Mouse (Mus musculus): ENCODE data around the gene Col13a1. TPM values are rescaled to one million over a fixed set of nuclear protein-coding genes. Genes with fewer than 3 reads are reported as not detected.

Col13a1 gene
- polyA plus RNA-seq (2015; fragmentation: Nextera tagmentation; extraction: Ambion mirVana): 0.48 and 0.64 TPM in 2 replicates

GRCm38 (mm10) chr10:61978866-61979340 lies at the start of gene Col13a1:
Gene Col13a1, minus strand, starts transcription at chr10:61979108.
- DNase-seq (ENCODE audit: low spot score): no peak

GRCm38 (mm10) chr10:62027699-62028098 lies 48.8 kb upstream of the Col13a1 start:
- no peak for DNase-seq (ENCODE audit: low spot score)

GRCm38 (mm10) chr10:62023821-62024551 lies 45.1 kb upstream of the Col13a1 start:
- DNase-seq (ENCODE audit: low spot score): no peak

- no peak for DNase-seq (ENCODE audit: low spot score)
Measured at GRCm38 (mm10) chr10:62020068-62020620, 41.2 kb upstream of the Col13a1 start.

- DNase-seq (ENCODE audit: low spot score): no peak
Measured at GRCm38 (mm10) chr10:62019386-62020067, 40.6 kb upstream of the Col13a1 start.

- no peak for DNase-seq (ENCODE audit: low spot score)
Measured at GRCm38 (mm10) chr10:62016947-62017346, 38.0 kb upstream of the Col13a1 start.

GRCm38 (mm10) chr10:62013190-62013589 lies 34.3 kb upstream of the Col13a1 start:
- no peak for DNase-seq (ENCODE audit: low spot score)

- no peak for DNase-seq (ENCODE audit: low spot score)
Measured at GRCm38 (mm10) chr10:62012371-62012770, 33.5 kb upstream of the Col13a1 start.

GRCm38 (mm10) chr10:62009981-62010500 lies 31.1 kb upstream of the Col13a1 start:
- no peak for DNase-seq (ENCODE audit: low spot score)

GRCm38 (mm10) chr10:62007958-62008357 lies 29.1 kb upstream of the Col13a1 start:
- DNase-seq (ENCODE audit: low spot score): no peak

GRCm38 (mm10) chr10:62006371-62006770 lies 27.5 kb upstream of the Col13a1 start:
- no peak for DNase-seq (ENCODE audit: low spot score)

GRCm38 (mm10) chr10:62000216-62000615 lies 21.3 kb upstream of the Col13a1 start:
- no peak for DNase-seq (ENCODE audit: low spot score)

- DNase-seq (ENCODE audit: low spot score): no peak
Measured at GRCm38 (mm10) chr10:61999766-62000165, 20.9 kb upstream of the Col13a1 start.

GRCm38 (mm10) chr10:61991481-61992424 lies 12.8 kb upstream of the Col13a1 start:
- no peak for DNase-seq (ENCODE audit: low spot score)

GRCm38 (mm10) chr10:61980424-61980823 lies 1.5 kb upstream of the Col13a1 start:
- DNase-seq (ENCODE audit: low spot score): peak; percentile 80

GRCm38 (mm10) chr10:61978112-61978865 lies 619 bp downstream of the Col13a1 start:
- no peak for DNase-seq (ENCODE audit: low spot score)

GRCm38 (mm10) chr10:61977392-61978096 lies 1.4 kb downstream of the Col13a1 start:
- no peak for DNase-seq (ENCODE audit: low spot score)

GRCm38 (mm10) chr10:61976987-61977386 lies 1.9 kb downstream of the Col13a1 start:
- no peak for DNase-seq (ENCODE audit: low spot score)

GRCm38 (mm10) chr10:61974581-61974980 lies 4.3 kb downstream of the Col13a1 start:
- no peak for DNase-seq (ENCODE audit: low spot score)
